Mouse (Mus musculus): ENCODE measurements at regions not wholly inside any gene's neighbourhood (a gene's known extent, or its start where the extent isn't known, plus 50 kb on each side); places are given as distances from the start of the nearest gene placed in this dataset.
"Not testable (repeated sequence)": the region's sequence is repeated elsewhere in the genome, so short reads cannot be mapped to it uniquely, and the experiment has no call there.

- DNase-seq (ENCODE audit: low read depth): not testable (repeated sequence)
These were observed 158.1 kb downstream of the Adam6a start for GRCm38 (mm10) chr12:113701841-113702240.

GRCm38 (mm10) chr12:113716406-113716805 lies 172.7 kb downstream of the Adam6a start:
- not testable (repeated sequence) for DNase-seq (ENCODE audit: low read depth)

- DNase-seq (ENCODE audit: low read depth): peak; percentile 0
These were observed 192.1 kb downstream of the Adam6a start for GRCm38 (mm10) chr12:113735847-113736246.

- no peak for DNase-seq (ENCODE audit: low read depth)
These were observed 202.6 kb downstream of the Adam6a start for GRCm38 (mm10) chr12:113746277-113746676.

- DNase-seq (ENCODE audit: low read depth): no peak
These were observed 204.3 kb downstream of the Adam6a start for GRCm38 (mm10) chr12:113747987-113748386.

GRCm38 (mm10) chr12:113769587-113769986 lies 225.9 kb downstream of the Adam6a start:
- DNase-seq (ENCODE audit: low read depth): no peak

DNA sequence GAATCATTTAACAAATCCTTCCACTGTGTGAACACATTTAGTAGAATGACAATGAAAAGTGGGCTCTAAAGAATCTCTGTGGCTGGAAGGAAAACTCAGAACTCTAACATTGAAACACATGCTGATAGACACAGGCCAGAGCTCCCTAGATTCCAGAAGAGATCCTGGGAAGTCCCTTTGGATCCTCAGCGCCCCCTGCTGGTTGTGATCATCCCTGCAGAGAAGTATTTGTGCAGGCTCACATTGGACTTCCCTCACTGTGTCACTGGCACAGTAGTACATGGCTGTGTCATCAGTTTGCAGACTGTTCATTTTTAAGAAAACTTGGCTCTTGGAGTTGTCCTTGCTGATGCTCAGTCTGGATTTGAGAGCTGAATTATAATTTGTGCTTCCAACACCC lies 252.2 kb downstream of the Adam6a start:
- not testable (repeated sequence) for DNase-seq (ENCODE audit: low read depth)

GRCm38 (mm10) chr12:113826377-113826776 lies 282.7 kb downstream of the Adam6a start:
- peak; percentile 61 for DNase-seq (ENCODE audit: low read depth)

GRCm38 (mm10) chr12:113858893-113859292 lies 315.2 kb downstream of the Adam6a start:
- peak; percentile 36 for DNase-seq (ENCODE audit: low read depth)

GRCm38 (mm10) chr12:113878826-113879225 lies 335.1 kb downstream of the Adam6a start:
- DNase-seq (ENCODE audit: low read depth): peak; percentile 55

GRCm38 (mm10) chr12:113896152-113896551 lies 352.4 kb downstream of the Adam6a start:
- peak; percentile 16 for DNase-seq (ENCODE audit: low read depth)

DNA sequence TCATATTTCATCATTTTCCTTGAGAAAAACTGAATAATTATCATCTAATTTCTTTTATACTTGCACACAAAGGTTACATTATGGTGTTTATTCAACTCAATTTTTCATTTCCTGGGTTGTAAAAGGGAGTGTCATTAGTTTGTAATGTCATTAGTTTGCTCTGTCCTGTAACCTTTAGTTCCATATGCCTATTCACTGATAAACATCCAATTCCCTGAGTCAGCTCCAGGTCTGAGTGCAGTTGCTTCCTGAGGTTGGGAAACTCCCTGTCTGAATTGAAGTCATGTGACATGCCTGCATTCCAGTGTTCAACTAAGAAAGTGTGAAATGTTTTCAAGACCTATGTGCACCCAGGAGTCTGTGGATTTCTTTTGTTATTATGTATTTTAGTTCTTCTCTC lies 362.8 kb downstream of the Adam6a start:
- DNase-seq (ENCODE audit: low read depth): no peak

DNA sequence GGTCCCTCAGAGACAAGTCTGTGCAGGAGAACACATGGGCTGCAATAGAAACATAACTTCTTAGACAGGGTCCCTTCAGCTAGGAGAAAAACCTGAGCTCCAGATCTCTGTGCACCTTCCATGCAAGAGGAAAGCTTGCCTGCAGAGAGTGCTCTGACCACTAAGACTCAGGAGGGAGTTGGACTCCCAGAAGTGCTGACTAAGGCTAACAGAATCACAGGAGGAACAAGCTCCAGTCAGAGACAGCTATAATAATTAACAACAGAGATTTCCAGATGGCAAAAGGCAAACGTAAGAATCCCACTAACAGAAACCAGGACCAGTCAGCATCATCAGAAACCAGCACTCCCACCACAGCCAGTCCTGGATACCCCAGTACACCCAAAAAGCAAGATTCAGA lies 364.0 kb downstream of the Adam6a start:
- no peak for DNase-seq (ENCODE audit: low read depth)

- DNase-seq (ENCODE audit: low read depth): no peak
These were observed 368.1 kb downstream of the Adam6a start for GRCm38 (mm10) chr12:113911770-113912169.

- DNase-seq (ENCODE audit: low read depth): no peak
These were observed 397.0 kb downstream of the Adam6a start for GRCm38 (mm10) chr12:113940721-113941120.

- not testable (repeated sequence) for DNase-seq (ENCODE audit: low read depth)
These were observed 400.1 kb downstream of the Adam6a start for GRCm38 (mm10) chr12:113943661-113944327.

DNA sequence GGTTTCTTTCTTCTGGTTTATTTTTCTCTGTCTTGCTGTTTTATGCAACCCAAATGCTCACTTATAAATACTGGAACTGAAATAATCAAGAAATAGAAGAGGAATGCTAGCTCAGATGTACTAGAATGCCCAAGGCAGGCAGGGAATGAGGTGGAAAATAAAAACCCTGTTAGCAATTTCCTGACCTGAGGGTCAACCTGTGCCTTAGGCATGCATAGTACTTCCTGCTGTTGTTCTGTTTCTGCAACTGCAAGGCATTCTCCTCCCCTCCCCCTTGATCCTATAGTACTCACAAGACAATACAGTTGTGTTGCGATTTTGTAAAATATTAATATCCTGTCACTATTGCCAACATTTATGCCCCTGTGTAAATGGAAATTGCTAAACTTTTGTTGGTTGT lies 402.1 kb downstream of the Adam6a start:
- DNase-seq (ENCODE audit: low read depth): not testable (repeated sequence)

DNA sequence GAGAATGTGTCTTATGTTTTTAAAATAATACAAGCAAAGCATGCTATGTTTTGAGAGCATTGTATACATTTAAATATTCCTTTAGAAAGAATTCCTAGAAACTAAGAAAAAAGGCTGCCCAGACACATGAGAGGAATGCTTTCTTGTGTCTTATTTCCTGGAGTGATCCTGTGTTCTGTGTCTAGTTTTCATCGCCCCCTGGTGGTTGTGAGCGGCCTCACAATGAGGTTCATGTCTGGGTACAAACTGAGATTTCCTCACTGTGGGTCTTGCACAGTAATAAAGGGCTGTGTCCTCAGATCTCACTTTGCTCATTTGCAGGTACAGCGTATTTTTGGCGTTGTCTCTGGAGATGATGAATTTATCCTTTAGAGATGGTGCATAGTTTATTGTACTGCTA lies 404.3 kb downstream of the Adam6a start:
- peak; percentile 17 for DNase-seq (ENCODE audit: low read depth)

DNA sequence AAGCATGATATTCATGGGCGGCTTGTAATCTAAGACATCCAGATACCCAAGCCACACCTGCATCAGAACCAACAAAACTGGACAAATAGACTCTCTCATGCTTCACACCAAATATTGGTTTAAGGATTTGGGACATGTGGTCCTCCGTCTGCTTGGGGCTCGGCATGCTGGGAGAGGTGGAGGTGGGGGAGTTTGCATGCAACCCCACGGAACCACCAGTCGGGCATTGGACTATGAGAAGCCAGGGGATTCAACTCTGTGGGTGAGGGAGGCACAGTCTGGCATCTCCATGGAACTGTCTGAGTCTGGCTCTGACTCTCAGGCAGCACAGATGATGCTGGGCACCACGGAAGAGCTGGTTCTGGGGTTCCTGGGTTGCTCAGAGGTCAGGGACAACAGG lies 430.6 kb downstream of the Adam6a start:
- no peak for DNase-seq (ENCODE audit: low read depth)

- peak; percentile 67 for DNase-seq (ENCODE audit: low read depth)
These were observed 437.9 kb downstream of the Adam6a start for GRCm38 (mm10) chr12:113981613-113982012.

DNA sequence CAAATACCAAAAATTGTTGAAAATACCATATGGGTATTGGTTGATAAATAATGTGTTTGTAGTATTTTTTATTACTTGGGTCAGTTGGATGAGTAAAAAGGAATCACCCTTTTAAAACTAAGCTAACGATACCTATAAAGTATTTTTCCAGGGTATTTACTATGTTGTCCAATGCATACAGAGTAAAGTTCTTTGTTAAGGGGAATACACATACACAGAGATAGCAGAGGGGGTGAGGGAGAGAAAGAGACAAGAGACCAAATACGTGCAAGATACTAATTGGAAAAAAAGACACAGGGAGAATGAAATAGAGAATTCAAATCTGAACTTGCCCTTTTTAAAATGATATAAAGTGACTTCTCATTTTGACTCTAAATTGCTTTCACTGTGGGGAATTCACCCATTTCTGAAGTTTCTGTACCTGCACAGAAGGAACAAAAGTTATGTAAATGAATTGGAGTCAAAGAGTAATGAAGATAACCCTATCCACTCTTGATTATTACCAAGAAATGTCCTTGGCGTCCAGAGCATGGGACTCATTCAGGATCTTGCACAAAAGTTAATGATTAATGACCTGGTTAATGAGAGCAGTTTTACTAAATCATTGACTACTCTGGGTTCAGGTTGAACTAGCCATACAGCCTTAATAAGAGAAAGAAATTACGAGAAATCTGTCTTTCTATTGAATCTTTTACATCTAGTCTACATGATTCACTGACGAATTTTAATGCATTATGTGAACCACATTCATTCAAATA lies 443.7 kb downstream of the Adam6a start:
- DNase-seq (ENCODE audit: low read depth): no peak

- DNase-seq (ENCODE audit: low read depth): no peak
These were observed 448.7 kb downstream of the Adam6a start for GRCm38 (mm10) chr12:113992425-113992824.

DNA sequence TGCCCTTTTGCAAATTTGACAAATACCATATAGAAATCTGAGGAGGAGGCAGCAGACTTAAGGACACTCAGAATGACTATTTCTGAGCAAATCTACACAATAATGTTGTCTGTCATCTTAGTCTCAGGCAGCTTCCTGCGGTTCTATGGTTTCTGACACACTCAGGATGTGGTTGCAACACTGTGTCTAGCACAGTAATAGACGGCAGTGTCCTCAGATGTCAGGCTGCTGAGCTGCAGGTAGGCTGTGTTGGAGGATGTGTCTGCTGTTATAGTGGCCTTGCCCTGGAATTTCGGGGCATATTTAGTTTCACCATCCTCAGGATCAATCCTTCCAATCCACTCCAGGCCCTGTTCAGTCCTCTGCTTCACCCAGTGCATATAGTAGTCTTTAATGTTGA lies 450.6 kb downstream of the Adam6a start:
- peak; percentile 75 for DNase-seq (ENCODE audit: low read depth)
